Mouse (Mus musculus) adrenal gland, postnatal 36 days (tissue): ENCODE measurements around the gene Cnnm2. TPM values are rescaled to one million over a fixed set of nuclear protein-coding genes. Genes with fewer than 3 reads are reported as not detected.
"Not testable (repeated sequence)": the region's sequence is repeated elsewhere in the genome, so short reads cannot be mapped to it uniquely, and the experiment has no call there.

Experiments
- DNase-seq, 2 experiments: peaks; one replicate each; pipeline ENCODE4 v3.0.0; 2021; ENCODE audit warnings: mixed read lengths in 1 of 2
- long read RNA-seq, 2 experiments: library from polyadenylated mRNA; stranded (forward); transcript quantifications; one replicate each; pipeline ENCODE4 v2.0.0; 2021; ENCODE audit warnings: borderline sequencing depth in 2 of 2
- total RNA-seq, 2 experiments: library from RNA; stranded (reverse); gene quantifications; 2 replicates each; pipeline ENCODE4 v1.2.3; 2021

Cnnm2 gene
- 10 to 100 TPM; 23.7 to 39.4 TPM for total RNA-seq
- long read RNA-seq, experiment 1, full-length matches to known transcripts = 19 of 21 reads
- long read RNA-seq, experiment 1, partial matches to known transcripts = 1 of 21 reads
- long read RNA-seq, experiment 1, other reads (novel, unspliced or antisense) = 1 of 21 reads
- long read RNA-seq, experiment 2, full-length matches to known transcripts = 10 of 14 reads
- long read RNA-seq, experiment 2, partial matches to known transcripts = 0 of 14 reads
- long read RNA-seq, experiment 2, other reads (novel, unspliced or antisense) = 4 of 14 reads

GRCm38 (mm10) chr19:46761247-46761946, at the start of gene Cnnm2:
Gene Cnnm2, plus strand, starts transcription at chr19:46761596.
- peak; percentile 100 for DNase-seq

- no peak for DNase-seq
Observed at GRCm38 (mm10) chr19:46714234-46714633, 47.2 kb upstream of the Cnnm2 start.

- DNase-seq = peak; percentile 49 to 51
Observed at GRCm38 (mm10) chr19:46715016-46715415, 46.4 kb upstream of the Cnnm2 start.

- DNase-seq = no peak
Observed at GRCm38 (mm10) chr19:46718150-46718549, 43.2 kb upstream of the Cnnm2 start.

- no peak for DNase-seq
Observed at GRCm38 (mm10) chr19:46724411-46724810, 37.0 kb upstream of the Cnnm2 start.

- DNase-seq = peak; percentile 24 to 33
Observed at GRCm38 (mm10) chr19:46726142-46726541, 35.3 kb upstream of the Cnnm2 start.

- DNase-seq = peak; percentile 21 to 53
Observed at GRCm38 (mm10) chr19:46727140-46727736, 34.2 kb upstream of the Cnnm2 start.

GRCm38 (mm10) chr19:46727945-46728540, 33.4 kb upstream of the Cnnm2 start:
- peak in 1 of 2 experiments; percentile 22 for DNase-seq

- no peak for DNase-seq
Observed at GRCm38 (mm10) chr19:46728909-46729308, 32.5 kb upstream of the Cnnm2 start.

- DNase-seq = no peak
Observed at GRCm38 (mm10) chr19:46731351-46731750, 30.0 kb upstream of the Cnnm2 start.

- DNase-seq = not testable (repeated sequence)
Observed at GRCm38 (mm10) chr19:46732673-46733072, 28.7 kb upstream of the Cnnm2 start.

- DNase-seq = no peak
Observed at GRCm38 (mm10) chr19:46733626-46734025, 27.8 kb upstream of the Cnnm2 start.

GRCm38 (mm10) chr19:46735241-46735640, 26.2 kb upstream of the Cnnm2 start:
- DNase-seq = no peak

- DNase-seq = no peak
Observed at GRCm38 (mm10) chr19:46737106-46737505, 24.3 kb upstream of the Cnnm2 start.

GRCm38 (mm10) chr19:46740341-46741008, 20.9 kb upstream of the Cnnm2 start:
- DNase-seq = peak; percentile 54 to 70

- DNase-seq = no peak
Observed at GRCm38 (mm10) chr19:46741574-46741973, 19.8 kb upstream of the Cnnm2 start.

- DNase-seq = no peak
Observed at GRCm38 (mm10) chr19:46744681-46745080, 16.7 kb upstream of the Cnnm2 start.

- no peak for DNase-seq
Observed at GRCm38 (mm10) chr19:46747799-46748198, 13.6 kb upstream of the Cnnm2 start.

- DNase-seq = no peak
Observed at GRCm38 (mm10) chr19:46752235-46752634, 9.2 kb upstream of the Cnnm2 start.

- DNase-seq = peak; percentile 59 to 79
Observed at GRCm38 (mm10) chr19:46755066-46755465, 6.3 kb upstream of the Cnnm2 start.

GRCm38 (mm10) chr19:46756221-46756620, 5.2 kb upstream of the Cnnm2 start:
- no peak for DNase-seq

- DNase-seq = no peak
Observed at GRCm38 (mm10) chr19:46759096-46759495, 2.3 kb upstream of the Cnnm2 start.
